Mouse (Mus musculus) testis, postnatal 10 days (tissue): ENCODE measurements at regions not wholly inside any gene's neighbourhood (a gene's known extent, or its start where the extent isn't known, plus 50 kb on each side); places are given as distances from the start of the nearest gene placed in this dataset.
"Not testable (repeated sequence)": the region's sequence is repeated elsewhere in the genome, so short reads cannot be mapped to it uniquely, and the experiment has no call there.

ENCODE experiments used
- DNase-seq: peaks from one replicate; pipeline ENCODE4 v3.0.0; 2021; ENCODE audit warnings: low spot score

- DNase-seq: no peak
Measured at GRCm38 (mm10) chr3:21938071-21938848, 138.2 kb upstream of the Tbl1xr1 start.

DNA sequence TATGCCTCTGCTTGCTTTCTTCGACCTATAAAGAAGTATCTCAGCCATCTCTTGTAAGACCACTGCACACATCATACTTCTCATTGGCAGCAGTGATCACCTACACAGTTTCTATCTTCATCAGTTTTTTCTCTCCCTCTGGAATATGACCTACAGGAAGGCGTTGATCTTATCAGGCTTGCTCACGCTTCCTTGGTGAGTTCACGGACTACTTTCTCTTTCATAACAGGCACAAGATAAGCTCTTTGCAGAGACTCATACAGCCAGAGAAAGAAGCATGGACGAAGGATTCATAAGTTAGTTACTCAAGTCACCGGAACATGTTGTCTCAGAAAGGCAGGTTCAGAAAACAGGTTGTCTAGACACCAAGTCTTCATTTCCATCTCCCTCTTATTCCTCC, 136.7 kb upstream of the Tbl1xr1 start:
- no peak for DNase-seq

- DNase-seq: no peak
Measured at GRCm38 (mm10) chr3:21941596-21941995, 134.9 kb upstream of the Tbl1xr1 start.

DNA sequence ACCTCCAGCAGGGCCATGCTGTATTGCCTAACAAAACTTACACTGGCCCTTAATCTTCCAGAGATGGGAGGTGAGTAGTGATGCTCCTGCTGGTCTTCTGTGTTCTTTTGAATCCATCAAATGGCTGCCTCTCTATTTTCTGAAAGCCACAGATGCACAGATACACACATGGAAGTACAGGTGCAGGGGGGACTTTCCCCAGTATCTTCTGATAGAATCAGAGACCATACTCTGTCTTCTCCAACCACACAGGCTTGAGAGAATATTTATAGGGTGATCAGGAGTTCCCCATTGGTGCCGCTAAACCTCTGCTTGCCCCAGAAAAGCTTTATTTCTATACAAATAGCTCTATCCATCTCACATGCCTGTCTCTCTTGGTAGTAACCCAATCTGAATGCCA, 133.5 kb upstream of the Tbl1xr1 start:
- no peak for DNase-seq

GRCm38 (mm10) chr3:21945775-21946174, 130.7 kb upstream of the Tbl1xr1 start:
- no peak for DNase-seq

DNA sequence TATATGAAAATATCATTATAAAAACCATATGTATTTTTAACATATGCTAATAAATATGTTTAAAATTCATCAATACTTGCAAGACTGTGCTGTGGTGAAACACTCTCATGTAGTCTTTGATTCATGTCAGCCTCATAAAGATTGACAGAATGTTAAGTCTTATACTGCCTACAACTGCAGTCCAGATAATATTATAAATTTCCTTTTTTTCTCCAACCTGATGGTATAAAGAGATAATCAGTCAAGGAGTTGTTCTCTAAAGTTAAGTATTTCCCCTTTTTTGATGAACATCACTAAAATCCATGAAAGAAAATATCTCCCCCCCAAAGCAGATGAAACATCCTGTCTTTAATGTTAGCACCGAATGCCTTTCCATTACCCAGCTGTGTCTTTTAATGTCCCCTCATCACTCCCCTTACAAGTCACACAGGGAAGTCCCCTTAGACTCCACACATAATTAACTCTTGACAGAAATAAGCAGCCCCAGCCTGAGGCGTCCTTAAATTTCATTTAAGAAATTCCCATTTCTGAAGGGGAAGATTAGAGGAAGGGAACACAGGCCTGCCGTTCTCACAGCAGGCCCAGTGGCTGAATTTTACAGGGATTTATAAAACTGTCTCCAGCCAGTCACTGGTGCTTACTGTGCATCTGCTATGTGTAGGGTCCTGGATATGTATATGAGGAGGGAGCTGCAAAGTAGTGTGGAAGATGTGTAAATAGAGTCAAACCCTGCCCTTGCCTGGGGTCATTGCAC, 129.0 kb upstream of the Tbl1xr1 start:
- no peak for DNase-seq

DNA sequence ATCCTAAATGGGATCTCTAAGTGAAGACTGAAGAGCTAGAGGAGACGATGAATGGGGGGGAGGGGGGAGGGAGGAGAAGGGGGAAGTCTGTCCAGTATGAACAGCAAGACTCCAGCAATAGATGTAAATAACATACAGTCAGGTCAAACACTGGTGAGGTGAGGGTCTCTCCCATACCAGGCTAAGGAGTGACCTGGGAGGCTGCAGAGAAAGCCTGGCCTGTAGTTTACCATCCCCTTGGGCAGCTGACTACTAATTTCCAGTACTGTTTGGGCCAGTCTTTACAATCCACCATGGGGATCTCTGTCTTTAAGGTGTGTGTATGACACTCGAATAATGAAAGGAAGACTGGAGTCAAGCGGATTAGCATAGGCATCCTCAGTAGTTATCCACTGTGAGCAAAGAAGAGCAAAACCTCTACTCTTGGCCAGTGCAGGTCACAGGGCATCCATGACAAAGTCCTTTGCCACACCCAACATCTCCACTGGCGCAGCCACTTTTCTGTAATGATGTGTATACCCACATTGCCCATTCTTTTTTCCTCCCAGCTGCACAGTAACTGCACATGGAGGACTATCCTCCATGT, 128.3 kb upstream of the Tbl1xr1 start:
- DNase-seq: no peak

DNA sequence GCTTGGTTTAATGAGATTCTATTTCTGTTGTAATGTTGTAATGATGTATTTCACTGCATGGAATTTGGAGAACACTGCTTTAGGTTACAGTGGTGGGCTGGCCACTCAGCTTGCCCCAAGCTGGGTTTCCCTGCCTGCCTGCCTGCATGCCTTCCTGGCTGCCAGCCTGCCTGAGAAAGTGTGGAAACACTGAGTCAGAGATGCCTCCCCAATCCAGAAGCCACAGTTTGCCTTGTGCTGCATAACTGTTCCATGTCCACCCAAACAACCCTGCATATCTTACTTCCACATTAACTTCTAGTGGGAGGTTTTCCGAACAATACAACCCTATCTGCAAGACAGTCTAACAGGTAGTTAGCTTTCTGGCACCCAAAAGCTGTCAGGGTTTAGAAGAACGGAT, 127.0 kb upstream of the Tbl1xr1 start:
- DNase-seq: no peak

DNA sequence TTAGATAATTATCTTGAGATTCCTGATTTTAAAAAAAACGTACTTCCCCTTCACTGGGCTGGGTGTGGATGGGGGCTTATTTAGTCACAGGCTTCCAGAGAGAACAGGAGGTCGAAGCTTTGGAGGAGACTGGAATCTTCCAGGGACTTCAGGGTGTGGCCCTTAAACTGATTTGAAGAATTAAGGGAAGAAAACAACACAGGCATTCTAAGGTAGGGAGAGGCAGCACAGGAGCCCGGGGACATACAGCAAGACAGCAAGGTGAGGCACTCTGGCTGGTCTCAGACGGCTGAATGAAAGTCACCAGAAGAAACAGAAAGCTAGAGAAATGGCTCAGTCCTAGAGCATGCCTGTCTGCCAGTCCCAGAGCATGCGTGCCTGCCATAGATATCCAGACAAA, 125.9 kb upstream of the Tbl1xr1 start:
- no peak for DNase-seq

- DNase-seq: no peak
Measured at GRCm38 (mm10) chr3:21951446-21952285, 124.8 kb upstream of the Tbl1xr1 start.

- peak; percentile 44 for DNase-seq
Measured at GRCm38 (mm10) chr3:21952695-21953415, 123.6 kb upstream of the Tbl1xr1 start.

GRCm38 (mm10) chr3:21953416-21953810, 123.0 kb upstream of the Tbl1xr1 start:
- DNase-seq: no peak

- DNase-seq: no peak
Measured at GRCm38 (mm10) chr3:21955681-21956080, 120.8 kb upstream of the Tbl1xr1 start.

GRCm38 (mm10) chr3:21957105-21957504, 119.3 kb upstream of the Tbl1xr1 start:
- not testable (repeated sequence) for DNase-seq

GRCm38 (mm10) chr3:21958595-21959286, 117.7 kb upstream of the Tbl1xr1 start:
- no peak for DNase-seq

- no peak for DNase-seq
Measured at GRCm38 (mm10) chr3:21961091-21961490, 115.4 kb upstream of the Tbl1xr1 start.

DNA sequence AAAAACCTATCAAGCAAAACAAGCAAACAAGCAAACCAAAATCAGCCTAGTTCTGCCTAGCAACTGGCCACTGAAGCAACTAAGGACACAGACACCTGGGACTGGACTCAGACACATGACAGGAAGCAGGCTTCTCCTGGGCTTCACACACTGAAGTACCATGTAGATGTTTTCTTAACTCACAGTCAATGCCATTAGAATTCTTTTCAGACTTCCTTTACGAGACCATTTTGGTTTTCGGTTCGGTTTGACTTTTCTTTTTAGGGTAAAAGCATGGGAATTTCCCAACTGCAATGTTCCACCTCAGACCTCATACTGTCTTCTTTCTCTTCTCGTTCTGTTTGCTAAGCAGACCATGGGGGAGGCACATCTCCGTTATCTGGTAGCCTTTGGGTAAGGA, 114.7 kb upstream of the Tbl1xr1 start:
- no peak for DNase-seq

GRCm38 (mm10) chr3:21962360-21962782, 114.1 kb upstream of the Tbl1xr1 start:
- DNase-seq: no peak

GRCm38 (mm10) chr3:21962921-21963732, 113.3 kb upstream of the Tbl1xr1 start:
- DNase-seq: no peak
